Mouse (Mus musculus): ENCODE data around the gene Olfr1564. TPM values are rescaled to one million over a fixed set of nuclear protein-coding genes. Genes with fewer than 3 reads are reported as not detected.

The Olfr1564 gene
- polyA plus RNA-seq (2014; fragmentation: Illumina TruSeq; extraction: RNeasy Lipid Tissue Mini Kit (QIAGEN cat#74804); ENCODE audit: low read depth, low replicate concordance), result not detected

DNA sequence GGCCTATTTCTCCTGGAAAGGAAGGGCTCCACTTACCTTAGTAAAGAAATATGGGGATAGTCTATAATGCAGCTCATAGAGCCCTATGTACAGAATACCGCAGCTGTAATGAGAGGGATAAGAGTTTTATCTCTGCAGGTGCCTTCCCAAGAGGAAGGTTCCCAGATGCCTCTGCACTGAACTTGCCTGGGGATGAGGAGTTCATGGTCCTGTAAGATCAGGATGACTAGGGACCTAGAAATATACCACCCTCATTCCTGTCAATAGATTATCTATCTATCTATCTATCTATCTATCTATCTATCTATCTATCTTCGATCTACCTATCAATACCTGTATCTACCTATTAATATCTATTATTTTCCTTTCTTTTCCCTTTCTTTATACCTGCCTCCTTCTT, at the start of gene Olfr1564:
TSS of gene Olfr1564 (minus strand) at position 101 of the 400 bp plus-strand sequence.

DNA sequence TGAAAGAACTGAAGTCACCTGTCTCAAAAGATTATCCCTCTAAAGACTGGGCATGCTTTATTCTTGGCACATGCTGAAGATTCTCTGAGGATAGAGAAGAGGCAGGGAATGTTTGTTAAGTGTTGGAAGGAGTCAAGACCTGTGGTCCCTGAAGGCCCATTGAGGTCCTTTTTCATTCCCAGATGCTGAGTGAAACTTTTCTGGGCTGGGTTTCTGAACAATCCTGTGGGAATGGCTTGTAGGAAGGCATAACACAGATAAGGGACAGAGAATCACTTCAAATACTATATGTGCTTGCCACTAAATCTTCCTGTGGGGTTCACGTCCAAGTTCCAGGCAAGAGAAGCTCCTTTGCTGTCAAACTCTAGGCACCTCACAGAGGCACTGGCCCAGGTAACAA, 42.9 kb upstream of the Olfr1564 start, which contains the start of gene Olfr63:
TSS of gene Olfr63 (plus strand) at position 301 of the 400 bp plus-strand sequence.

DNA sequence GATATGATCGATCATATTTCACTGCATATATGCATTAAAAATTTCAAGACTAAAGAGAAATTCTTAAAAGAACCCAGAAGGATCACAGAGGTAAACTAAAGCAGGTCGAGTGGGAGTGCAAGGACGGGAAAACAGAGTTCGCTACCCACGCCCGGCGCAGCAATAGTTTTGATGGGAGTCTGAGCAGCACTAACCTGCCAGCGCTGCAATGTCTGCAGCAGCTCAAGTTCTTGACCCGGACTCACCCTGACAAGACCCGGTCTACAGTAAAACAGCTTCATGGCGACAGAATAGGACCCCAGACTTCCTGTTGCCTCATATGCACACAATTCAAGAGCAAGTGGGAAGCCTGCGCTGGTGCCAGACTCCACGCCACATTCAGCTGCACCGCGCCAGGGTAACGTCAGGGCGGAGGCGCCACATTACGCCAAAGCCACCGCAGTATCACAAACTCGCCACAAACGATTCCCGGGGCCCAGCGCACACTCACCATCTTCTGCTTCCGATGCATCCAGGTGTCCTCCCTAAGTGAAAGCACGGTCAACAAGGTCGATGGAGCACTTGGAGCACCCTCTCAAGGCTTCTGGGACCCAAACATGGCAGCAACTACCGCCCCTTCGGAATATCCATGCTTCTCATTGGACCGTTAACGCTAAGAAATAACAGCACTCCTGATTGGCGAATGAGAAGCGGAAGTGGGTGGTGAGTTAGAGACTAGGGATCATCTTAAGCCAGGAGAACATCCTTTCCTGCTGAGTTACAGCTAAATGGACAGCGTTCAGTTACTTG, 33.2 kb upstream of the Olfr1564 start, which contains the start of gene Zfp955a:
TSS of gene Zfp955a (minus strand) at position 616 of the 789 bp plus-strand sequence.

DNA sequence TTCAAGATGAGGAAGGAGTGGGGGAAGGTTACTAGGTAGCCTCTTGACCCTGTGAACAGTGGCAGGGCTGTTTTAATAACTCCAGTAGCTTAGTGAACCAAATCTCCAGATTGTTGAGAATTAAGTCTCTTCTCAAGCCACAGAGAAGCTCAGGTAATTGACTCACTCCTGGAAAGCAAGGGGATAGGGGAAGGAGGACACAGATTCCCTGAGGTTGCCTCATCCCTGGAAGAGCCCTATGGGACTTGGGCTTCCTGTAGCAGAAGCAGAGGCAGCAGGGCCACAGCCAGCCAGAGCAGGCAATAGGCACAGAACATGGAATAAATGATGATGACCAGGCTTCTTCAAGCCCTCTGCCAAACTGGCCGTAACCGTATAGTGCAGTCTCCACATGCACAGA, 30.5 kb downstream of the Olfr1564 start, which contains the start of gene Olfr239:
TSS of gene Olfr239 (plus strand) at position 301 of the 400 bp plus-strand sequence.

DNA sequence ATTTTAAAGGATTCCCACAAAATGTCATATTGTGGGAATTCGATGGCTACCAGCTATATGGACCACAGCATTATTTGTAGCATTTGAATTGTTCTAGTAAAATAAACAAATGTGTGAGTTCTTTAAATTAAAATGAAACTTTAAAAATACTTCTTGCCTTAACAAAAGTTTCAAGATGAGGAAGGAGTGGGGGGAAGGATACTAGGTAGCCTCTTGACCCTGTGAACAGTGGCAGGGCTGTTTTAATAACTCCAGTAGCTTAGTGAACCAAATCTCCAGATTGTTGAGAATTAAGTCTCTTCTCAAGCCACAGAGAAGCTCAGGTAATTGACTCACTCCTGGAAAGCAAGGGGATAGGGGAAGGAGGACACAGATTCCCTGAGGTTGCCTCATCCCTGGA, 53.3 kb downstream of the Olfr1564 start, which contains the start of gene Olfr55:
TSS of gene Olfr55 (plus strand) at position 301 of the 400 bp plus-strand sequence.

Other genes starting within 250 kb of the Olfr1564 start
- 32.1 TPM for gene Zfp952, start 228.6 kb downstream of the Olfr1564 start, polyA plus RNA-seq (2014; fragmentation: Illumina TruSeq; extraction: RNeasy Lipid Tissue Mini Kit (QIAGEN cat#74804); ENCODE audit: low read depth, low replicate concordance)
- 23.7 TPM for gene Zfp763, start 188.3 kb downstream of the Olfr1564 start, polyA plus RNA-seq (2014; fragmentation: Illumina TruSeq; extraction: RNeasy Lipid Tissue Mini Kit (QIAGEN cat#74804); ENCODE audit: low read depth, low replicate concordance)
- not detected for gene 4921501E09Rik, start 153.6 kb downstream of the Olfr1564 start, polyA plus RNA-seq (2014; fragmentation: Illumina TruSeq; extraction: RNeasy Lipid Tissue Mini Kit (QIAGEN cat#74804); ENCODE audit: low read depth, low replicate concordance)
- gene Zfp563, start 132.4 kb downstream of the Olfr1564 start, polyA plus RNA-seq (2014; fragmentation: Illumina TruSeq; extraction: RNeasy Lipid Tissue Mini Kit (QIAGEN cat#74804); ENCODE audit: low read depth, low replicate concordance), result 25.1 TPM
- gene Morc2b, start 82.0 kb downstream of the Olfr1564 start, polyA plus RNA-seq (2014; fragmentation: Illumina TruSeq; extraction: RNeasy Lipid Tissue Mini Kit (QIAGEN cat#74804); ENCODE audit: low read depth, low replicate concordance), result not detected
- not detected for gene Olfr55, start 53.2 kb downstream of the Olfr1564 start, polyA plus RNA-seq (2014; fragmentation: Illumina TruSeq; extraction: RNeasy Lipid Tissue Mini Kit (QIAGEN cat#74804); ENCODE audit: low read depth, low replicate concordance)
- gene Olfr239, start 30.4 kb downstream of the Olfr1564 start, polyA plus RNA-seq (2014; fragmentation: Illumina TruSeq; extraction: RNeasy Lipid Tissue Mini Kit (QIAGEN cat#74804); ENCODE audit: low read depth, low replicate concordance), result not detected
- 45.0 TPM for gene Zfp955a, start 33.5 kb upstream of the Olfr1564 start, polyA plus RNA-seq (2014; fragmentation: Illumina TruSeq; extraction: RNeasy Lipid Tissue Mini Kit (QIAGEN cat#74804); ENCODE audit: low read depth, low replicate concordance)
- gene Olfr63, start 43.0 kb upstream of the Olfr1564 start, polyA plus RNA-seq (2014; fragmentation: Illumina TruSeq; extraction: RNeasy Lipid Tissue Mini Kit (QIAGEN cat#74804); ENCODE audit: low read depth, low replicate concordance), result not detected
- 28.1 TPM for gene Zfp955b, start 67.9 kb upstream of the Olfr1564 start, polyA plus RNA-seq (2014; fragmentation: Illumina TruSeq; extraction: RNeasy Lipid Tissue Mini Kit (QIAGEN cat#74804); ENCODE audit: low read depth, low replicate concordance)
- gene Zfp81, start 137.2 kb upstream of the Olfr1564 start, polyA plus RNA-seq (2014; fragmentation: Illumina TruSeq; extraction: RNeasy Lipid Tissue Mini Kit (QIAGEN cat#74804); ENCODE audit: low read depth, low replicate concordance), result 30.8 TPM
- 23.2 TPM for gene Zfp101, start 173.0 kb upstream of the Olfr1564 start, polyA plus RNA-seq (2014; fragmentation: Illumina TruSeq; extraction: RNeasy Lipid Tissue Mini Kit (QIAGEN cat#74804); ENCODE audit: low read depth, low replicate concordance)
- not detected for gene Actl9, start 211.2 kb upstream of the Olfr1564 start, polyA plus RNA-seq (2014; fragmentation: Illumina TruSeq; extraction: RNeasy Lipid Tissue Mini Kit (QIAGEN cat#74804); ENCODE audit: low read depth, low replicate concordance)